Mouse (Mus musculus): ENCODE measurements at regions not wholly inside any gene's neighbourhood (a gene's known extent, or its start where the extent isn't known, plus 50 kb on each side); places are given as distances from the start of the nearest gene placed in this dataset.
A peak's percentile ranks its signal among the peaks of the same experiment; 100 is the strongest.

- no peak for DNase-seq
These were observed 117.7 kb downstream of the Pah start for GRCm38 (mm10) chr10:87639339-87639738.

- DNase-seq: peak; percentile 39
These were observed 127.5 kb downstream of the Pah start for GRCm38 (mm10) chr10:87649091-87649490.

GRCm38 (mm10) chr10:87652139-87652740 is 130.6 kb downstream of the Pah start:
- no peak for DNase-seq

- no peak for DNase-seq
These were observed 132.5 kb downstream of the Pah start for GRCm38 (mm10) chr10:87654112-87654511.

GRCm38 (mm10) chr10:87666020-87666718 is 144.6 kb downstream of the Pah start:
- DNase-seq: no peak

GRCm38 (mm10) chr10:87666719-87667387 is 145.3 kb downstream of the Pah start:
- DNase-seq: no peak

- DNase-seq: no peak
These were observed 146.1 kb downstream of the Pah start for GRCm38 (mm10) chr10:87667651-87668140.

GRCm38 (mm10) chr10:87674740-87675420 is 153.3 kb downstream of the Pah start:
- DNase-seq: no peak

- no peak for DNase-seq
These were observed 154.6 kb downstream of the Pah start for GRCm38 (mm10) chr10:87676041-87676672.

- DNase-seq: no peak
These were observed 157.4 kb downstream of the Pah start for GRCm38 (mm10) chr10:87678984-87679383.

- no peak for DNase-seq
These were observed 164.7 kb downstream of the Pah start for GRCm38 (mm10) chr10:87686311-87686710.

- no peak for DNase-seq
These were observed 165.2 kb downstream of the Pah start for GRCm38 (mm10) chr10:87686785-87687184.

- no peak for DNase-seq
These were observed 166.2 kb downstream of the Pah start for GRCm38 (mm10) chr10:87687844-87688243.

- DNase-seq: peak; percentile 17
These were observed 167.2 kb upstream of the Igf1 start for GRCm38 (mm10) chr10:87690831-87691230.

- no peak for DNase-seq
These were observed 161.6 kb upstream of the Igf1 start for GRCm38 (mm10) chr10:87696485-87696884.

GRCm38 (mm10) chr10:87711209-87711608 is 146.9 kb upstream of the Igf1 start:
- DNase-seq: no peak

- DNase-seq: peak; percentile 38
These were observed 146.3 kb upstream of the Igf1 start for GRCm38 (mm10) chr10:87711798-87712197.

- no peak for DNase-seq
These were observed 142.0 kb upstream of the Igf1 start for GRCm38 (mm10) chr10:87715874-87716600.

GRCm38 (mm10) chr10:87717156-87717555 is 140.9 kb upstream of the Igf1 start:
- DNase-seq: peak; percentile 35

- DNase-seq: no peak
These were observed 139.6 kb upstream of the Igf1 start for GRCm38 (mm10) chr10:87718491-87718890.

GRCm38 (mm10) chr10:87719978-87720377 is 138.1 kb upstream of the Igf1 start:
- DNase-seq: no peak

GRCm38 (mm10) chr10:87722244-87722643 is 135.8 kb upstream of the Igf1 start:
- no peak for DNase-seq
